Mouse (Mus musculus) hindbrain, embryonic 16.5 days (tissue): Measurements from ENCODE around the gene Fmnl3. TPM values are rescaled to one million over a fixed set of nuclear protein-coding genes. Genes with fewer than 3 reads are reported as not detected.

Experiments
- ATAC-seq: fragments of 200-750 bp; cut with Nextera tagmentation; 2 replicates; pipeline ENCODE4 v1.8.0; 2017; ENCODE audit warnings: moderate TSS enrichment, moderate library complexity
- H3K27ac ChIP-seq: fragments of 300-500 bp; sonication (generic); 2 replicates; pipeline ENCODE4 v1.5.1; 2014; ENCODE audit warnings: low read depth, mild to moderate bottlenecking, control low read depth, low read length, moderate library complexity
- H3K27me3 ChIP-seq: fragments of 300-500 bp; sonication (generic); replicated peaks from 2 replicates; pipeline ENCODE4 v1.6.1; 2014; ENCODE audit warnings: low read length; ENCODE audit not compliant: control insufficient read depth, insufficient read depth
- H3K36me3 ChIP-seq: fragments of 300-500 bp; sonication (generic); 2 replicates; pipeline ENCODE4 v1.6.1; 2014; ENCODE audit warnings: mild to moderate bottlenecking, low read length, moderate library complexity, mixed read lengths; ENCODE audit not compliant: control insufficient read depth, insufficient read depth
- H3K4me1 ChIP-seq: fragments of 300-500 bp; sonication (generic); 2 replicates; pipeline ENCODE4 v1.6.1; 2014; ENCODE audit warnings: low read depth, low read length; ENCODE audit not compliant: control insufficient read depth, insufficient read depth
- H3K4me2 ChIP-seq: fragments of 300-500 bp; sonication (generic); 2 replicates; pipeline ENCODE4 v1.6.1; 2014; ENCODE audit warnings: mild to moderate bottlenecking, low read length, control low read depth, moderate library complexity
- H3K4me3 ChIP-seq: fragments of 300-500 bp; sonication (generic); 2 replicates; pipeline ENCODE4 v1.5.1; 2014; ENCODE audit warnings: mild to moderate bottlenecking, low read length, control low read depth, moderate library complexity
- H3K9ac ChIP-seq: fragments of 300-500 bp; sonication (generic); 2 replicates; pipeline ENCODE4 v1.6.1; 2014; ENCODE audit warnings: low read depth, mild to moderate bottlenecking, control low read depth, low read length, moderate library complexity
- H3K9me3 ChIP-seq: fragments of 300-500 bp; sonication (generic); 2 replicates; pipeline ENCODE4 v1.6.1; 2014; ENCODE audit warnings: mild to moderate bottlenecking, low read length, moderate library complexity; ENCODE audit not compliant: control insufficient read depth
- WGBS: fragments of 180-500 bp; shearing (Covaris S2); extraction: QIAGEN DNeasy Blood & Tissue Kit; methylation state at CpG from one replicate; pipeline ENCODE4 v1.1.7; 2014; 5-methylcytosine and 5-hydroxymethylcytosine counted together
- polyA plus RNA-seq: library from polyadenylated mRNA; unstranded; fragments of >200 nt; fragmentation: Nextera tagmentation; extraction: Ambion mirVana; gene quantifications from 2 replicates; pipeline ENCODE4 v1.2.1, GENCODE M21; 2015

The Fmnl3 gene
- polyA plus RNA-seq, 1 experiment from 2014 or later = 7.4 TPM

DNA sequence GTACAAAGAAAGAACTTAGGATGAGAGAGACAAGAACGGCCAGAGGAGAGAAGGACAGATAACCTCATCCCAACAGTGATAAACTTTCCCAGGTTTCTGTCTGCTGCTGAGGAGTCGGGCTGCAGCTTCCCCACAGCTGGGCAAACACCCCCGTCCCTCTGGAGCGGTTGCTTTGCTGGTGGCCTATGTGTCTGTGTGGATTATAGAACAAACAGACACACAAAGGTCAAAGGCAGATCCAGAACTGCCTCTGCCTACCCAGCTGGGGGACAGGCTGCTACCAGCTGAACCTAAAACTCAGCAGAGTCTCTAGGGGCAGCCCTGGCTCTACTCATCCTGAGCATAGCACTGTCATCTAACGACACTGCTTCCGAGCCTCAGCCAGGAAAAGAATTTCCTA is 30.6 kb downstream of the Fmnl3 start:
- Histone ChIP-seq H3K9ac (0 out of 2 replicates have a peak overlapping the region, but pooled peaks have one; percentile 28), H3K36me3 (no peaks in the 10 kb centered on the region), H3K4me2 (no peak overlapping the region), H3K4me1 (peaks cover 28% of the 10 kb centered on the region), H3K9me3 (no peaks in the 10 kb centered on the region), H3K27me3 (no peaks in the 10 kb centered on the region), H3K4me3 (no peak overlapping the region), H3K27ac (no peak overlapping the region)
- ATAC-seq = no peak
- WGBS = 71% methylated on average over 6 of the region's 6 CpGs

- Histone ChIP-seq H3K27me3 (no peaks in the 10 kb centered on the region), H3K27ac (no peak overlapping the region), H3K9ac (no peak overlapping the region), H3K4me1 (peaks cover 24% of the 10 kb centered on the region), H3K4me2 (no peak overlapping the region), H3K9me3 (no peaks in the 10 kb centered on the region), H3K4me3 (no peak overlapping the region), H3K36me3 (no peaks in the 10 kb centered on the region)
- ATAC-seq = no peak
- 95% methylated on average over 2 of the region's 2 CpGs for WGBS
These were observed 31.4 kb downstream of the Fmnl3 start for GRCm38 (mm10) chr15:99338916-99339315.

DNA sequence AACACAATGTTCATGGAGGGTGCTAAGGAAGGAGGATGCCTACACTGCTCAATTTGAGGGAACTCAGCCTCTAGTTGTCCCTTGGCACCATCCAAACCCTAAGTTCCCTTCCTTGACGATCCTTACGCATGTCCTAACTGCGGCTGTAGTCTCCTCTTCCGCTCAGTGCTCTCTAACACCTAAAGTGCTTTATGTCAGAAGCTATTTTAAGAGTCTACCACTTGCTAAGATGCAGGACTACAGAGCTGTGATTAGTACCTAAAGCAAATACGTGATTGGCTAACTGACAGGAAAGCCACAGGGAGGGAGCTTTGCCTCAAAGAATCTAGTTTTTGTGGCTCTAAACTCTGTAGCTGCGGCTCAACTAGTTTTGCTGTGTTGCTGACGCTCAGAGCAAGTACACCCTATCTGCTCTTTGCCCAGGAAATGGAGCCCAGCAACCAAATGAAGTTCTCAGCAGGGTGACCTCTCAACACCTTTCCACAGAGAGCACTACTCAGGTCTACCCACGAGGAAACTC is 34.4 kb downstream of the Fmnl3 start:
- Histone ChIP-seq H3K27me3 (no peaks in the 10 kb centered on the region), H3K9ac (no peak overlapping the region), H3K4me2 (no peak overlapping the region), H3K9me3 (no peaks in the 10 kb centered on the region), H3K4me1 (peaks cover 15% of the 10 kb centered on the region), H3K4me3 (no peak overlapping the region), H3K27ac (no peak overlapping the region), H3K36me3 (no peaks in the 10 kb centered on the region)
- 85% methylated on average over 8 of the region's 8 CpGs for WGBS
- ATAC-seq = no peak

- no peak; the same call in 1 of the 2 replicates for ATAC-seq
- H3K27me3 ChIP-seq = no peaks in the 10 kb centered on the region
- H3K4me1 ChIP-seq = peaks cover 15% of the 10 kb centered on the region
- H3K9ac ChIP-seq = no peak overlapping the region
- H3K4me2 ChIP-seq = no peak overlapping the region
- no peaks in the 10 kb centered on the region for H3K9me3 ChIP-seq
- no peak overlapping the region; the same call in none of the 2 replicates for H3K27ac ChIP-seq
- H3K36me3 ChIP-seq = no peaks in the 10 kb centered on the region
- H3K4me3 ChIP-seq = no peak overlapping the region
- WGBS = 56% methylated on average over 6 of the region's 6 CpGs
These were observed 35.8 kb downstream of the Fmnl3 start for GRCm38 (mm10) chr15:99334500-99334899.

GRCm38 (mm10) chr15:99333676-99334065 is 36.6 kb downstream of the Fmnl3 start:
- H3K4me3 ChIP-seq = no peak overlapping the region
- WGBS = 68% methylated on average over 3 of the region's 3 CpGs
- no peak; the same call in 1 of the 2 replicates for ATAC-seq

DNA sequence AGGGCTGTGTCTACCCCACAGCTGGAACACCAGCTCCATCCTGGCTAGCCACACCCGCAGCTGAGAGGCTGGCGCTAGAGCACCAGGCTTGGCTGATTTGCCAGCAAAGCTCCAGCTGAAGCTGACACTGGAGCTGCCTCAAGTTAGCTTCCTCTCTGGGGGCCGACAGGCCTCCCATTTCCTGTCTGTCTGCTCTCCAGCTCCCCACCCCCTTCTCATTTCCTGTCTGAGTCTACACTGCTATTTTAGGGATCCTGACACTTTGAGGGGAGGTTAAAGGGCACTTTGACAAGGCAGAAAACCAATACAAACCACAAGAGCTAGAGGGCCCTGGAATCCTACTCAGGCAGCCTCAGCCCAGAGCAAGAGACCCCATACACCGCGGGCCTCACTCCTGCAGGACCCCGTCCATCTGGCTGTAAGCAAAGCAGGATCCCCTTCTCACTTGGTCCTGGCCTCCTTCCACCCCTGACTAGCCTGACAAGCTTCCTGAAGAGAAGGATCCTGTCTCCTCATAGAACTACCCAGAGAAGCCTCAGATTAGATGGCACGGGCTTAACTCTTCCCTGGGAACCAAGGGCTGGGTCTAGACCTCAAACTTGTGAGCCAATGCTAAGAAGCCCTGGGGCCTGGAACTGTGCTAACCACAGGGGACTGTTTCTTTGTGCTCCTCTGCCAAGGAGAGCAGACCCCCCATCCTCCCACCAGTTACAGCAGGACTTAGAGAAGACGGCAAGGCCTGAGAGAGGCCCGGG is 37.2 kb downstream of the Fmnl3 start:
- Histone ChIP-seq H3K4me3 (no peak overlapping the region), H3K27ac (peak overlapping the region; percentile 72), H3K9me3 (no peaks in the 10 kb centered on the region), H3K36me3 (0 out of 2 replicates have a peak, but pooled peaks cover under 1% of the 10 kb centered on the region), H3K27me3 (no peaks in the 10 kb centered on the region), H3K4me1 (peaks cover 15% of the 10 kb centered on the region), H3K9ac (no peak overlapping the region), H3K4me2 (no peak overlapping the region)
- peak; percentile 47 for ATAC-seq
- 69% methylated on average over 9 of the region's 9 CpGs for WGBS

More at GRCm38 (mm10) chr15:99333676-99334065, 36.6 kb downstream of the Fmnl3 start:
- peaks cover 15% of the 10 kb centered on the region for H3K4me1 ChIP-seq
- no peaks in the 10 kb centered on the region for H3K9me3 ChIP-seq
- H3K9ac ChIP-seq = 0 out of 2 replicates have a peak overlapping the region, but pooled peaks have one; percentile 11
- no peaks in the 10 kb centered on the region for H3K27me3 ChIP-seq
- H3K27ac ChIP-seq = peak overlapping the region; percentile 72
- H3K4me2 ChIP-seq = no peak overlapping the region
- no peaks in the 10 kb centered on the region for H3K36me3 ChIP-seq

- H3K36me3 ChIP-seq = 0 out of 2 replicates have a peak, but pooled peaks cover 3% of the 10 kb centered on the region
- H3K9me3 ChIP-seq = no peaks in the 10 kb centered on the region
- H3K4me1 ChIP-seq = peaks cover 15% of the 10 kb centered on the region
- no peak overlapping the region for H3K4me2 ChIP-seq
- H3K4me3 ChIP-seq = no peak overlapping the region
- no peak for ATAC-seq
- no peak overlapping the region for H3K27ac ChIP-seq
- no peaks in the 10 kb centered on the region for H3K27me3 ChIP-seq
- H3K9ac ChIP-seq = no peak overlapping the region
These were observed 38.2 kb downstream of the Fmnl3 start for GRCm38 (mm10) chr15:99332111-99332510.

GRCm38 (mm10) chr15:99331341-99331740 is 38.9 kb downstream of the Fmnl3 start:
- WGBS = 56% methylated on average over 5 of the region's 5 CpGs
- H3K4me2 ChIP-seq = no peak overlapping the region

DNA sequence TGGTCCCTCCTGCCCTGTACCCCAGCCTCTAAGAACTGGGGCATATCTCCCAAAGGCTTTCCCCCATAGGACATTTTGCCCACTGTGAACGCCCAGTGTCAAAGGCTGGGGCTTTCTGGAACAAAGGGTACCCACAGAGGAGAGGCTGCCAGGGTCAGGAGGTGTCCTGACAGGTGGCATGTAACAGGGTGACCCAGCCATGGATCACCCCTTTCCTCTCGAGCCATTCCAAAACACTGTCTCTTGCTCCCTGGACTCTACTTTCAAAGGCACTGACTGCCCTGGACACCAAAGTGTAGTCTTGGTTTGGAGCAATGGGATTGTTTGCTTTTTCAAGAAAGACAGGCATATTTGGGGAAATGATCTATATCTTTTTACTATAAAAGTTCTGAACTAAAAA is 40.0 kb downstream of the Fmnl3 start:
- Histone ChIP-seq H3K27ac (peak overlapping the region; percentile 24; the same call in 1 of the 2 replicates), H3K9me3 (no peaks in the 10 kb centered on the region), H3K4me1 (peaks cover 15% of the 10 kb centered on the region), H3K9ac (no peak overlapping the region), H3K4me3 (no peak overlapping the region), H3K36me3 (peaks cover 3% of the 10 kb centered on the region; the same call in 1 of the 2 replicates), H3K27me3 (no peaks in the 10 kb centered on the region), H3K4me2 (no peak overlapping the region)
- WGBS = 82% methylated on average over 2 of the region's 2 CpGs
- ATAC-seq = no peak

More at GRCm38 (mm10) chr15:99331341-99331740, 38.9 kb downstream of the Fmnl3 start:
- H3K9ac ChIP-seq = no peak overlapping the region
- H3K4me3 ChIP-seq = no peak overlapping the region
- no peaks in the 10 kb centered on the region for H3K9me3 ChIP-seq
- no peak for ATAC-seq
- H3K27me3 ChIP-seq = no peaks in the 10 kb centered on the region
- H3K36me3 ChIP-seq = 0 out of 2 replicates have a peak, but pooled peaks cover 3% of the 10 kb centered on the region
- no peak overlapping the region for H3K27ac ChIP-seq
- H3K4me1 ChIP-seq = peaks cover 15% of the 10 kb centered on the region
